Mouse (Mus musculus): Measurements from ENCODE around the gene Rims4.
A peak's percentile ranks its signal among the peaks of the same experiment; 100 is the strongest.

DNA sequence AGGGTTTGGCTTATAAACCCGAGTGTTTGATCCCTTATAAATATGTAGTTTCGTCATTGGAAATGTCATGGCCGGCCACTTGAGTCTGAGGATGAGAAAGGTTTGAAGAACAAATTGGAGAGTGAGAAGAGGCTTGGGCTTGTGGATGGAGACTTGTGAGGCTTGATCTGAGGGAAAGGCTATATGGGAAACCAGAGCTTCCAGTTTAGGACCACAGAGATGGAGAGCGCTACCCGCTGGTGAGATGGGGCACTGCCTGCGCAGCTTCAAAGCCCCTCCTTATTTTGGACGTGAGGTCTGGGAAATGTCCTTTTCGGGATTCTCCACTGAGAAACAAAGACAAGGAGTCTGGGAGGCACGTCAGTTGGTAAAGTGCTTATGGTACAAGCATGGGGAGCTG lies 4.6 kb upstream of the Rims4 start:
- TF ChIP-seq CTCF (IDR thresholded peaks at IDR 0.05; ENCODE audit: borderline replicate concordance, extremely low read depth, insufficient read depth, insufficient read length) (peak; percentile 20; the same call in 1 of the 2 replicates), POLR2A (IDR thresholded peaks at IDR 0.05; ENCODE audit: borderline replicate concordance, extremely low read depth, insufficient read depth, insufficient read length, poor library complexity, severe bottlenecking) (no peak)

All from brain, embryonic 14.5 days (tissue).